Mouse (Mus musculus) G1E (cell line): ENCODE measurements around the gene Cntnap1.
"Not testable (repeated sequence)": the region's sequence is repeated elsewhere in the genome, so short reads cannot be mapped to it uniquely, and the experiment has no call there.

Experiments
- CTCF ChIP-seq: IDR thresholded peaks from 2 replicates; pipeline ENCODE4 v1.5.1; 2012; ENCODE audit warnings: low read depth, low read length, inconsistent platforms, mixed read lengths
- POLR2AphosphoS5 ChIP-seq: IDR thresholded peaks from 2 replicates; pipeline ENCODE4 v1.6.1; 2012; ENCODE audit warnings: low read depth, low read length, inconsistent platforms; ENCODE audit not compliant: insufficient replicate concordance
- TAL1 ChIP-seq: conservative IDR thresholded peaks from 2 replicates; pipeline ENCODE4 v1.6.1; 2012; ENCODE audit warnings: low read depth, low read length, inconsistent platforms, mixed read lengths

- not testable (repeated sequence) for TF ChIP-seq CTCF, TAL1, POLR2AphosphoS5
Measured at GRCm38 (mm10) chr11:101160981-101161505, 9.3 kb upstream of the Cntnap1 start.
